Mouse (Mus musculus) CH12.LX (cell line): ENCODE measurements around the gene Smad9. TPM values are rescaled to one million over a fixed set of nuclear protein-coding genes. Genes with fewer than 3 reads are reported as not detected.

Experiments used
- DNase-seq: peaks from one replicate; pipeline ENCODE4 v3.0.0-alpha.2; 2013; ENCODE audit errors: extremely low read depth
- H3K27ac ChIP-seq: 2 replicates; pipeline ENCODE4 v1.5.1; 2012; ENCODE audit warnings: low read depth, mild to moderate bottlenecking, control low read depth, moderate library complexity; ENCODE audit not compliant: insufficient read depth
- H3K27me3 ChIP-seq: replicated peaks from 2 replicates; pipeline ENCODE3; 2012; ENCODE audit warnings: inconsistent platforms
- H3K36me3 ChIP-seq, 2 experiments: replicated peaks in 1 of 2; 2 replicates each; pipeline versions ENCODE3 to v1.6.1; 2012; ENCODE audit warnings: inconsistent platforms in 1 of 2, low read length in 1 of 2, mild to moderate bottlenecking in 1 of 2, mixed read lengths in 1 of 2, moderate library complexity in 1 of 2; ENCODE audit not compliant: control insufficient read depth in 1 of 2, insufficient read depth in 1 of 2
- H3K4me1 ChIP-seq, 2 experiments: 2 replicates each; pipeline ENCODE4 v1.6.1; 2012; ENCODE audit warnings: inconsistent platforms in 1 of 2, moderate library complexity in 1 of 2; ENCODE audit not compliant: insufficient read depth in 2 of 2, control insufficient read depth in 1 of 2
- H3K4me2 ChIP-seq: 2 replicates; pipeline ENCODE4 v1.6.1; 2012; ENCODE audit warnings: low read depth, mild to moderate bottlenecking, control low read depth; ENCODE audit not compliant: poor library complexity, insufficient read depth, severe bottlenecking
- H3K4me3 ChIP-seq, 3 experiments: fragments of 150-350 bp in 1 of 3; sonication (generic) in 1 of 3; replicated peaks in 1 of 3; 2 replicates each; pipeline versions ENCODE3 to v1.5.1; 2011 to 2012; ENCODE audit warnings: low read depth in 2 of 3, low read length in 2 of 3, mild to moderate bottlenecking in 2 of 3, moderate library complexity in 2 of 3, control low read depth in 1 of 3, improper control_type of control experiment in 1 of 3, inconsistent platforms in 1 of 3, mixed read lengths in 1 of 3; ENCODE audit not compliant: poor library complexity in 1 of 3
- H3K79me2 ChIP-seq: replicated peaks from 2 replicates; pipeline ENCODE4 v1.6.1; 2012; ENCODE audit warnings: mild to moderate bottlenecking, moderate library complexity; ENCODE audit not compliant: control insufficient read depth, poor library complexity, insufficient read depth, severe bottlenecking; ENCODE audit errors: extremely low read depth
- H3K9ac ChIP-seq: 2 replicates; pipeline ENCODE4 v1.6.1; 2012; ENCODE audit warnings: low read depth, mild to moderate bottlenecking, control low read depth, moderate library complexity; ENCODE audit not compliant: insufficient read depth
- H3K9me3 ChIP-seq: replicated peaks from 2 replicates; pipeline ENCODE3; 2012; ENCODE audit warnings: low read length, inconsistent platforms, mixed read lengths
- CHD2 ChIP-seq: IDR thresholded peaks from 2 replicates; pipeline ENCODE4 v1.6.1; 2011; ENCODE audit warnings: low read length, improper control_type of control experiment
- CTCF ChIP-seq, 2 experiments: IDR thresholded peaks in 1 of 2; conservative IDR thresholded peaks in 1 of 2; 2 replicates each; pipeline ENCODE4 v1.5.1; 2011 to 2012; ENCODE audit warnings: low read depth in 2 of 2, low read length in 2 of 2, improper control_type of control experiment in 1 of 2, inconsistent platforms in 1 of 2, mild to moderate bottlenecking in 1 of 2, moderate library complexity in 1 of 2
- EP300 ChIP-seq: IDR thresholded peaks from 2 replicates; pipeline ENCODE4 v1.6.1; 2011; ENCODE audit warnings: low read length, improper control_type of control experiment
- ETS1 ChIP-seq: conservative IDR thresholded peaks from 2 replicates; pipeline ENCODE4 v1.6.1; 2012; ENCODE audit warnings: low read depth, mild to moderate bottlenecking, inconsistent platforms, low read length, improper control_type of control experiment, moderate library complexity
- GABPA ChIP-seq: IDR thresholded peaks from 2 replicates; pipeline ENCODE4 v1.6.1; 2012; ENCODE audit warnings: low read depth, low read length, improper control_type of control experiment, inconsistent platforms; ENCODE audit not compliant: insufficient replicate concordance
- MAFK ChIP-seq: IDR thresholded peaks from 2 replicates; pipeline ENCODE4 v1.6.1; 2011; ENCODE audit warnings: low read length, improper control_type of control experiment; ENCODE audit not compliant: insufficient replicate concordance
- MAX ChIP-seq: IDR thresholded peaks from 2 replicates; pipeline ENCODE4 v1.6.1; 2011; ENCODE audit warnings: low read length, improper control_type of control experiment
- MAZ ChIP-seq: IDR thresholded peaks from 2 replicates; pipeline ENCODE4 v1.6.1; 2012; ENCODE audit warnings: low read depth, mild to moderate bottlenecking, inconsistent platforms, low read length, improper control_type of control experiment, moderate library complexity
- MXI1 ChIP-seq: IDR thresholded peaks from 2 replicates; pipeline ENCODE4 v1.6.1; 2011; ENCODE audit warnings: mild to moderate bottlenecking, low read depth, low read length, improper control_type of control experiment
- NELFE ChIP-seq: IDR thresholded peaks from 2 replicates; pipeline ENCODE4 v1.6.1; 2011; ENCODE audit warnings: low read depth, low read length, improper control_type of control experiment
- NRF1 ChIP-seq: IDR thresholded peaks from 2 replicates; pipeline ENCODE4 v1.6.1; 2014; ENCODE audit warnings: low read depth, mild to moderate bottlenecking, inconsistent platforms, low read length, improper control_type of control experiment, moderate library complexity
- POLR2AphosphoS2 ChIP-seq: IDR thresholded peaks from 2 replicates; pipeline ENCODE4 v1.6.1; 2011; ENCODE audit warnings: low read depth, low read length, improper control_type of control experiment
- TCF12 ChIP-seq: IDR thresholded peaks from 2 replicates; pipeline ENCODE4 v1.6.1; 2014; ENCODE audit warnings: low read depth, mild to moderate bottlenecking, inconsistent platforms, low read length, improper control_type of control experiment
- ZKSCAN1 ChIP-seq: IDR thresholded peaks from 2 replicates; pipeline ENCODE4 v1.6.1; 2012; ENCODE audit warnings: low read depth, inconsistent platforms, low read length, improper control_type of control experiment, borderline replicate concordance
- ZMIZ1 ChIP-seq: IDR thresholded peaks from 2 replicates; pipeline ENCODE4 v1.6.1; 2012; ENCODE audit warnings: low read depth, mild to moderate bottlenecking, inconsistent platforms, low read length, improper control_type of control experiment
- dilution Hi-C: fragments of 300-500 bp; cut with MboI; formaldehyde crosslinking; loops from 2 replicates; pipeline ENCODE4 v1.14.3; 2020; ENCODE audit warnings: low sequenced_read_pairs; ENCODE audit not compliant: extremely low pct_unique_long_range_greater_than_20kb, extremely low pct_ligation_motif_present
- in situ Hi-C: fragments of 300-500 bp; cut with MboI; formaldehyde crosslinking; loops from 3 replicates; pipeline ENCODE4 v1.14.3; 2019; ENCODE audit warnings: low sequenced_read_pairs, low pct_ligation_motif_present, low pct_unique_long_range_greater_than_20kb, mixed read lengths
- polyA plus RNA-seq: library from polyadenylated mRNA; unstranded; fragments of >175 nt; gene quantifications from 2 replicates; pipeline ENCODE4 v1.2.1, GENCODE M21; 2012; ENCODE audit warnings: low read depth; ENCODE audit not compliant: insufficient read length
- total RNA-seq, 2 experiments: library from RNA; depleted of rRNA; stranded (reverse); fragments of 300-350 nt in 1 of 2; fragments of >200 nt in 1 of 2; gene quantifications; 2 replicates each; pipeline ENCODE4 v1.2.3; 2012 to 2014

The Smad9 gene
- total and polyA plus RNA-seq, 3 experiments = 0.13 to 0.23 (median 0.20) TPM

DNA sequence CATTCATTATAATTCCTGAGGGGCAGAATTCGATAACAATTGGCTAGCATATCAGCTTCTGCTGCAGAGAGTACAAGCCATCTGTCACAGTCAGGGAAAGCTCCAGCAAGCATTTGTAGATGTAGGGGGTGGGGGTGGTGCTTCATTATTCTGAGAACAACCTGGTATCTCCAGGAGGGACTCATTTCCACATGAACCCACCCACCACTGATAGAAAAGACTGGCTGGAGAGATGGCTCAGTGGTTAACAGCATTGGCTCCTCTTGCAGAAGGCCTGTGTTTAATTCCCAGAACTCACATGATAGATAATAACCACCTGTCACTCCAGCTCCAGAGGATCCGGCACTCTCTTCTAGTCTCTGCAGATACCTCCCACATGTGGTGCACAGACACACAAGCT is 80.0 kb downstream of the Smad9 start:
- H3K4me3 ChIP-seq = no peak overlapping the region
- H3K36me3 ChIP-seq = no peaks in the 10 kb centered on the region
- no peak overlapping the region for H3K9ac ChIP-seq
- TF ChIP-seq MXI1 (no peak), ZKSCAN1 (no peak), NRF1 (no peak), NELFE (no peak), ZMIZ1 (no peak), ETS1 (no peak), CHD2 (no peak), MAZ (no peak), TCF12 (no peak), MAFK (no peak), MAX (no peak), POLR2AphosphoS2 (no peak), EP300 (no peak), CTCF (conservative IDR thresholded peaks at IDR 0.05 in 1 of 2, IDR thresholded peaks at IDR 0.05 in 1 of 2; ENCODE audit: low read depth in 2 of 2, low read length in 2 of 2) (no peak), GABPA (no peak)
- no peaks in the 10 kb centered on the region for H3K9me3 ChIP-seq
- H3K79me2 ChIP-seq = no peaks in the 10 kb centered on the region
- DNase-seq = no peak
- no peaks in the 10 kb centered on the region for H3K27me3 ChIP-seq
- dilution Hi-C loops (no loop called here), in situ Hi-C loops (no loop called here)
- no peak overlapping the region for H3K4me2 ChIP-seq
- no peak overlapping the region for H3K27ac ChIP-seq
- H3K4me1 ChIP-seq = peaks cover 0 to 6% of the 10 kb centered on the region in 2 experiments; a peak in 2 of 4 replicates

Other genes starting within 250 kb of the Smad9 start
- 34.1 and 36.6 TPM in 2 replicates for gene Supt20, start 62.8 kb upstream of the Smad9 start, total RNA-seq (2012; rRNA removed)
- 38.6 and 45.3 TPM in 2 replicates for gene Supt20, start 62.8 kb upstream of the Smad9 start, total RNA-seq (2014; rRNA removed)
- 66.3 and 69.5 TPM in 2 replicates for gene Supt20, start 62.8 kb upstream of the Smad9 start, polyA plus RNA-seq
- not detected in 2 replicates for gene Gm21958, start 41.2 kb upstream of the Smad9 start, total RNA-seq (2012; rRNA removed)
- not detected in 2 replicates for gene Gm21958, start 41.2 kb upstream of the Smad9 start, total RNA-seq (2014; rRNA removed)
- 0.61 TPM in 1 of 2 replicates, not detected in the other for gene Gm21958, start 41.2 kb upstream of the Smad9 start, polyA plus RNA-seq
- gene Exosc8, start 20.2 kb upstream of the Smad9 start, total RNA-seq (2012; rRNA removed) = 124 and 153 TPM in 2 replicates
- gene Exosc8, start 20.2 kb upstream of the Smad9 start, total RNA-seq (2014; rRNA removed) = 102 and 107 TPM in 2 replicates
- 230 and 238 TPM in 2 replicates for gene Exosc8, start 20.2 kb upstream of the Smad9 start, polyA plus RNA-seq
- 48.0 and 48.1 TPM in 2 replicates for gene Alg5, start 20.0 kb upstream of the Smad9 start, total RNA-seq (2012; rRNA removed)
- 31.5 and 33.9 TPM in 2 replicates for gene Alg5, start 20.0 kb upstream of the Smad9 start, total RNA-seq (2014; rRNA removed)
- 52.0 and 63.7 TPM in 2 replicates for gene Alg5, start 20.0 kb upstream of the Smad9 start, polyA plus RNA-seq
- 27.9 and 29.0 TPM in 2 replicates for gene Rfxap, start 52.2 kb downstream of the Smad9 start, total RNA-seq (2012; rRNA removed)
- gene Rfxap, start 52.2 kb downstream of the Smad9 start, total RNA-seq (2014; rRNA removed) = 32.6 and 38.8 TPM in 2 replicates
- 25.8 and 35.0 TPM in 2 replicates for gene Rfxap, start 52.2 kb downstream of the Smad9 start, polyA plus RNA-seq
- not detected in 2 replicates for gene Sertm1, start 160.3 kb downstream of the Smad9 start, total RNA-seq (2012; rRNA removed)
- not detected in 2 replicates for gene Sertm1, start 160.3 kb downstream of the Smad9 start, total RNA-seq (2014; rRNA removed)
- not detected in 2 replicates for gene Sertm1, start 160.3 kb downstream of the Smad9 start, polyA plus RNA-seq